Mouse (Mus musculus): ENCODE measurements around the gene Cbx4. TPM values are rescaled to one million over a fixed set of nuclear protein-coding genes. Genes with fewer than 3 reads are reported as not detected.

The Cbx4 gene
- polyA plus RNA-seq, 1 experiment from 2014 or later, result 16.5 TPM

DNA sequence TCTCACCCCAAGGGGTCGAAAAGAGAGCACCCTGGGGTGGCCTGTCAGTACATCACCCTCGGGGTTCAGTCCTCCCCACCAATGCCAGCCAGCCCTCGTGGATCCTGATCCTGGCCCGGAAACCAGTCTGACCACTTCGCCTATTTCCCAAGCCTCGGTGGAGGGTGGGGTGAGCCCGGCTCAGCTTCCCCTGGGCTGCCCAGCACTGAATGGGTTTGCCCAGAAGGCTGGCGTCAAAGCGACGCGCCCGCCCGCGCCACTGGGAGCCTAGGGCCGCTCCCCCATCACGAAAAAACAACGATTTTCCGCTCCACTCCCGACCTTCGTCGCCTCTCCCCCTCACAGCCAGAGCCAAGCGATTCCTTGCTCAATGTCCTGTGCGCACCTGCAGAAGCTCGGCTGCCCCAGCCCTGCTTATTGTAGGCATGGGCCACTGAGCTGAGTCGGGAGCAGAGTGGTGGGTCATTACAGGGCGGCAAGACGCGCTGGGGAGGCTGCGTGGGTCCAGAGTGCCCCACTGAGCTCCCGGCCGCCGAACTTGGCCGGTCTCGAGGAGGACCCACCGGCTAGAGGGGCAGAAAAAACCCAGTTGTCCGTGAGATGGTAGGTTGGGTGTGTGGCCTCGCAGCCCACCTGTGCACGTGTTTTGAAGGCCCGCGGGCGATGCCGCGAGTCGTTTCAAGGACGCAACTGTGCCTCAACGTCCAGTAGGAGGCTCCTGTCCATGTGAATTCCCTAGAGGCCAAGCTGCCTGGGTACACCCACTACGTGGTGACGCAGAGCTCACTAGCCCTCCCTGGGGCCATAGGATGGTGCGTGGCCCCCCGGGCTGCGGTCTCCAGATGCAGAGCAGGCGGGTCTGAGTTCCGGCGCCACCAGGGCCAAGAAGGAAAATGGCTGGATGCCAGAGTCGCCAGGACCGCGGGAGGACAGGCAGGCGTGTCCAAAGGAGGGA, 27.7 kb downstream of the Cbx4 start:
- H3K9ac ChIP-seq (replicated peaks), result peak overlapping the region; percentile 6; the same call in 1 of the 2 replicates
- no peaks in the 10 kb centered on the region for H3K9me3 ChIP-seq
- no peaks in the 10 kb centered on the region for H3K36me3 ChIP-seq
- peaks cover 36% of the 10 kb centered on the region for H3K27me3 ChIP-seq
- H3K4me3 ChIP-seq, result peak overlapping the region; percentile 21
- no peak overlapping the region for H3K27ac ChIP-seq (replicated peaks)
- 3% methylated on average over 58 of the region's 58 CpGs for WGBS
- H3K4me1 ChIP-seq, result peaks cover 48% of the 10 kb centered on the region
- H3K4me2 ChIP-seq (replicated peaks), result peak overlapping the region; percentile 30
- ATAC-seq (replicated peaks), result no peak

GRCm38 (mm10) chr11:119057291-119057690, 28.7 kb downstream of the Cbx4 start:
- peak overlapping the region; percentile 79 for H3K9ac ChIP-seq (replicated peaks)
- H3K4me2 ChIP-seq (replicated peaks), result peak overlapping the region; percentile 95
- ATAC-seq (replicated peaks), result no peak
- 3% methylated on average over 9 of the region's 9 CpGs for WGBS
- peaks cover 57% of the 10 kb centered on the region for H3K4me1 ChIP-seq
- no peaks in the 10 kb centered on the region for H3K36me3 ChIP-seq
- no peaks in the 10 kb centered on the region for H3K9me3 ChIP-seq
- peak overlapping the region; percentile 81; the same call in 1 of the 2 replicates for H3K27ac ChIP-seq (replicated peaks)
- peaks cover 39% of the 10 kb centered on the region for H3K27me3 ChIP-seq
- H3K4me3 ChIP-seq, result peak overlapping the region; percentile 57

DNA sequence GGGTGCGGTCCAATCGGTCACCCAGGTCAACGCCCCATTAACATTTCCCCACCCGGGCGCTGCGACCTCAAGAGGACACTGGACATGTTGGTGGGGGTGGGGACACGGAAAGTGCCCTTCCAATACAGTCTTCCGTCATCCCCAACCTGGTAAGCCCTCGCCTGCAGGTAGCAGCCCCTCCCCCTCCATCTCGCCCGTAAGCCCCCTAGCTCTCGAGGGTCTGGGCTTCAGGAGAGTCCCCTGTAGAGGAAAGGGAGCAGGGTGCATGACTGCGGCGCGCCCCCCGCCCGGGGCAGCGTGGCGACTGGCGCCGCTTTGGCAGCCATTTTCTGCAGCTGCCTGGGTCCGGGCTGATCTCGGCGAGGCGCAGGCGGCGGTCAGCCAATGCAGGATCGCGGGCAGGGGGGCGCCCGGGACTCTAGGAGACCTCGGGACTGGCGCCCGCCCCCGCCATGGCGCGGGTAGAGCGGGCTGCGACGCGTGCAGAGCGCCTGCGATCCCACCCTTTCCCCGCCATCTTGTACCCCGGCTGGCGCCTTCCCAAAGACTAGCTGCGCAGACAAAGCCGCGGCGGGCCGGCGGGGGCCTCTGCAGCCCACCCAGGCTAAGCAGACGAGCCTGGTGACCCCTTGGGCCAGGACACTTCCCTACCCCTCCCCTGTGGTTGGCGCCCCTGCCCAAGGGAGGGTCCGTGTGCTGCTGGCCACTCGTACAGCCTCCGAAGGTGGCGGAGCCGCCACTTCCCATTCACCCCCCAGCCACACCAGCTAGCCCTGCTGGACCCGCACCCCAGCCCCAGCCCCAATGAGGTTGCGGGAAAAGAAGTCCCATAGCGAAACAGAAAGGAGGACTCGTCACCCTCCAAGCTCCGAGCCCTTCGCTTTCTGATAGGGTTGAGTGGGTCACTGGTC, 29.5 kb downstream of the Cbx4 start:
- Histone ChIP-seq H3K27me3 (peaks cover 46% of the 10 kb centered on the region), H3K36me3 (no peaks in the 10 kb centered on the region), H3K4me3 (peak overlapping the region; percentile 57), H3K4me2 (replicated peaks) (peak overlapping the region; percentile 95), H3K9ac (replicated peaks) (peak overlapping the region; percentile 79), H3K27ac (replicated peaks) (peak overlapping the region; percentile 81), H3K4me1 (peaks cover 60% of the 10 kb centered on the region), H3K9me3 (no peaks in the 10 kb centered on the region)
- ATAC-seq (replicated peaks), result no peak
- WGBS, result under 1% methylated on average over 62 of the region's 65 CpGs

GRCm38 (mm10) chr11:119055571-119056131, 30.4 kb downstream of the Cbx4 start:
- no peak overlapping the region for H3K27ac ChIP-seq (replicated peaks)
- H3K27me3 ChIP-seq, result peaks cover 55% of the 10 kb centered on the region
- no peak for ATAC-seq (replicated peaks)

DNA sequence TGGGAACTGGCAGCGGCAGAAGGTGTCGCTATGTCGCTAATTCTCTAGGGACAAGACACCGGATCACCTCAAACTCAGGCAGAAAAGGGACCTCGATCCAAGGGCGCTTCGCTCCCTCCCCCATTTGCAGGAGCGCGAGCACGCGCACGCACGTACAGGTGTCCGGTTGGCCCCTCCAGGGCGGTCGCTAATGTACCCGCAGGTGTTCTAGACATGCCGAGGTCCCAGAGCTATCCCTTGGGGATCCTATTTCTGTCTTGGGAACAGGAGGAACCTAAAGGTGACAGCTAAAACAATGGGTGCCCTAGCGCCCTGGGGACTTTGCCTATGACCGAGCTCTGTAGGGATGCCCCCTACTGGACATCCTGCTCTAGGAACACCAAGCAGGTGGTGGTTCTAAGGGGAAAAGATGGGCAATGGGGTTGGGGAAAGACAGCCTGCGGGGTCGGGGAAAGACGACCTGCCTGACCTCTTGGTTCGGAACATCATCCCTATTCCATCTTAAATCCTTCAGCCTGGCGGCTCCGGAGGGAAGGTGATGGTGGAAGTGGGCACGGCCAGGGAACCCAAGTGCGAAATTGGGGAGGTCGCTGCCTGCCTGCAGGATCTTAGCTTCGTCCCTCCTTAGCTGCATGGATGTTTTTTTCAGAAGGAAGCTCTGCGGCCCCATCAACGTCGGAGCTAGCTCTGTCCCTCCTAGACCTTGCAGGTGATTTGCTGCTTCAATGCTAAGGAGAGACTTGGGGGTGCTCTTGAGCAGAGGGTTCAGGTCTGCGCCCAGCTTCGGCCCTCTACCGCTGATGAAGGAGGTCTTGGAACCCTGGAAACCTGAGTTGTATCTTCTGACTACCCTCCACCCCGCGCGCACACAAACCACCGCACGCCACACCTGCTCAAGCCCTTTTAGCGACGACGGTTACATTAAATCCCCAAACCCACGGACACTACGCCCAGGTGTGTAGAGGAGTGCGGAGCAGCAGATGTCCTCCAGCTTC, 31.4 kb downstream of the Cbx4 start:
- Histone ChIP-seq H3K27me3 (peaks cover 56% of the 10 kb centered on the region), H3K27ac (replicated peaks) (peak overlapping the region; percentile 93), H3K36me3 (no peaks in the 10 kb centered on the region), H3K4me1 (peaks cover 60% of the 10 kb centered on the region), H3K9ac (replicated peaks) (peak overlapping the region; percentile 59), H3K4me2 (replicated peaks) (peak overlapping the region; percentile 95), H3K4me3 (peak overlapping the region; percentile 57), H3K9me3 (no peaks in the 10 kb centered on the region)
- WGBS, result 1% methylated on average over 47 of the region's 47 CpGs
- no peak for ATAC-seq (replicated peaks)

More at GRCm38 (mm10) chr11:119055571-119056131, 30.4 kb downstream of the Cbx4 start:
- H3K4me2 ChIP-seq (replicated peaks), result peak overlapping the region; percentile 95
- H3K4me1 ChIP-seq, result peaks cover 60% of the 10 kb centered on the region
- H3K9me3 ChIP-seq, result no peaks in the 10 kb centered on the region
- no peaks in the 10 kb centered on the region for H3K36me3 ChIP-seq
- 1% methylated on average over 32 of the region's 32 CpGs for whole genome bisulfite sequencing
- H3K4me3 ChIP-seq, result peak overlapping the region; percentile 57
- peak overlapping the region; percentile 79 for H3K9ac ChIP-seq (replicated peaks)

DNA sequence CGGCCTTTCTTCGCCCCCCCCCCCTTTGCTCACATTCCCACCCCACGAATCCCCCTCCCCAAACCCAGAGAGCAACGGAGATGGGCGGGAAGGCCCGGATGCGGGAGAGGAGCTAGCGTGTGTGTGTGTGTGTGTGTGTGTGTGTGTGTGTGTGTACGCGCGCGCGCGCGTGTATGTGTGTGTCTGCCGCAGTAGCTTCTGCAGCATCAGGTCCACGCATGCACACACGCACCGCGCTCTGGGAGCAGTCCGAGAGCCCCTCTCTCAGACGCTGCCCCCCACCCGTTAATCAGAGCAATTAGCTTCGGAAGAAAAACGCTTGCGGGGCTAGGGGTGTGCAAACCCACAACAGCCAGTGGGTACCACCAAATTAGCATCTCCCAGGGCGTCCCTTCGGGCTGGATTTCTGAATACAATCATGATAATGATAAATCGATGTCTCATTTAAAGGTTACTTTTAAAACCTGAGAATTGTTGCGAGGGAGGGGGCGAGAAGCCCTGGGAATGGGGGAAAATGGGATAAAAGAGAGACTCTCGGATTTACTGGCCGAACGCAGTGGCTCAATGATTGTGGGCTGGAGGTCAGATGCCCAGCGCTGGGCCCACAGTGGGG, 32.2 kb downstream of the Cbx4 start:
- Histone ChIP-seq H3K9me3 (no peaks in the 10 kb centered on the region), H3K4me2 (replicated peaks) (peak overlapping the region; percentile 95), H3K27ac (replicated peaks) (peak overlapping the region; percentile 93), H3K36me3 (no peaks in the 10 kb centered on the region), H3K4me3 (peak overlapping the region; percentile 57), H3K9ac (replicated peaks) (peak overlapping the region; percentile 59), H3K4me1 (peaks cover 60% of the 10 kb centered on the region), H3K27me3 (peaks cover 56% of the 10 kb centered on the region)
- WGBS, result under 1% methylated on average over 34 of the region's 35 CpGs
- peak; percentile 74 for ATAC-seq (replicated peaks)

DNA sequence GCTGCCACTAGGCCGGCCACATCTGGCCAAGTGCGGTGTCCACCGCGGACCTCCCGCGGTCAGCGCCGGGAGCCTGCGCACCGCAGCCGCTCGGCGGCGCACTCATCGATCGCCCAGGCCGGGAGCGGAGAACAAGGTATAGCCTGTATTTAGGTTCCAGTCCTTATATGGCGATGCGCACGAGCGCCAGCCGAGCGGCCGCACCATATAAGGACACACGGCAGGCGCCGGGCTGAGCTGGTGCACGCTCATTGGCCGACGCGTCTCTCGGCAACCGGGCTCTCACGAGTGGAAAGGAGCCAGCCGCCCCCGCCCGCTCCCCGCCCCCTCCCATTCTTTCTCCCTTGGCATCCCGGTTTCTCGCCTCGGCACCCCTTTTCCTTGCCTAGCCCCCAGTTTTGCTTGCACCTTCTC, 32.8 kb downstream of the Cbx4 start:
- peak; percentile 96 for ATAC-seq (replicated peaks)
- H3K36me3 ChIP-seq, result no peaks in the 10 kb centered on the region
- peaks cover 59% of the 10 kb centered on the region for H3K4me1 ChIP-seq
- peak overlapping the region; percentile 93 for H3K27ac ChIP-seq (replicated peaks)
- H3K9ac ChIP-seq (replicated peaks), result peak overlapping the region; percentile 59
- WGBS, result 0% methylated on average over 38 of the region's 42 CpGs
- H3K27me3 ChIP-seq, result peaks cover 56% of the 10 kb centered on the region
- no peaks in the 10 kb centered on the region for H3K9me3 ChIP-seq
- peak overlapping the region; percentile 95 for H3K4me2 ChIP-seq (replicated peaks)
- peak overlapping the region; percentile 57 for H3K4me3 ChIP-seq

GRCm38 (mm10) chr11:119052661-119053256, 33.3 kb downstream of the Cbx4 start:
- Histone ChIP-seq H3K36me3 (no peaks in the 10 kb centered on the region), H3K27me3 (peaks cover 56% of the 10 kb centered on the region), H3K9me3 (no peaks in the 10 kb centered on the region), H3K4me3 (peak overlapping the region; percentile 57), H3K9ac (replicated peaks) (peak overlapping the region; percentile 59), H3K4me1 (peaks cover 59% of the 10 kb centered on the region), H3K27ac (replicated peaks) (peak overlapping the region; percentile 93), H3K4me2 (replicated peaks) (peak overlapping the region; percentile 95)
- WGBS, result 3% methylated on average over 13 of the region's 13 CpGs
- ATAC-seq (replicated peaks), result no peak

DNA sequence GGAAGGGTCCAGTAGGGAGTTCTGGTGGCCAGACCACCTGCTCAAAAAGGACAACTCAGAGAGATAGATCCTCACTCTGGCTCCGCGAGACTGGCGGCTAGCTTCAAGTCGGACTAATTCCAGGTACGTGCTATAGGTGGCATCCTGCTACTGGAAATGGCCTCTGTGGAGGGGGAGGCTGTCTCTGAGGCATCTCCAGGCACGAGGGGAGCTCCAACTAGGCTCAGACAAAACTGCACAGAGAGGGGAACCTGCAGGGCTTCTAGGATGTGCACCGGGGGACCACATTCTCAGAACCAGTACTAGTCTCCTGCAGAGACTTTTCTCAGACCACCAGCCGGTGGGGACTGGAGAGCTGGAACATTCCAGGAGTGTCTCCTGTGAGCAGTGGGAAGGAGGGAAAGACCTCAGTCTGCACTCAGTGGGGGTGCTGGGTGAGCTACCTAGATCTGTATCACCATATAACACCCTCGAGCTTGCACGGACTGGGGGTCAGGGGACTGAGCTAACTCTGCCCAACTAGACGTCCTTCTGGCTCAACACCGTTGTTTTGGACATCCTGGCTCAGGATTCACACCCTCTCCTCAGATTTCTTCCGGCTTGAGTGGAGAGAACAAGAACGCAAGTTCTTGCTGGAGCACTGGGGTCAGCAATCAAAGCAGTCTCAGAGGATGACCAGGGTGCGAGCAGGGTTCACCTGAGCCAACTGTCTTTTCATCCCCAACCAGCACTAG, 33.9 kb downstream of the Cbx4 start:
- H3K9ac ChIP-seq (replicated peaks), result peak overlapping the region; percentile 59; the same call in 1 of the 2 replicates
- H3K9me3 ChIP-seq, result no peaks in the 10 kb centered on the region
- H3K27me3 ChIP-seq, result peaks cover 58% of the 10 kb centered on the region
- peak overlapping the region; percentile 95; the same call in 1 of the 2 replicates for H3K4me2 ChIP-seq (replicated peaks)
- peaks cover 57% of the 10 kb centered on the region for H3K4me1 ChIP-seq
- no peaks in the 10 kb centered on the region for H3K36me3 ChIP-seq
- WGBS, result 3% methylated on average over 15 of the region's 15 CpGs
- no peak for ATAC-seq (replicated peaks)
- H3K4me3 ChIP-seq, result no peak overlapping the region
- peak overlapping the region; percentile 93 for H3K27ac ChIP-seq (replicated peaks)

DNA sequence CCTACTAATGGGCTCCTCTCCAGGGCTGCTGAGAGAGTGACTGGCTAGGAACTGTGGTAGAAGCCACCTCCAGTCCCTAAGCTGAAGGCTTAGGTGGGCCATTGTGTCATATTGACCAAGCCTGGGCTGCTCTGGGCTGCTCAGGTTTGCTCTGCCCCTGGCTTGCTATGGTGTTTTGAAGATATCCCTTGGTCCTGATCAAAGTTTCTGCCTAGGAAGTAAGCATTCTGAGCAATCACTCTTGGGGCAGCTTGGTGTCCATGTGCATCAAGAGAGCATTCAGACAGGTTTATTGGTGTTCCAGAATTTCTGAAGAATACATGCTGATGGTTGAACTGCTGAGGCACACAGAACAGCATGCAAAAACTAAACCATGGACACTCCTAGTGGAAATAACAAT, 34.6 kb downstream of the Cbx4 start:
- no peak overlapping the region for H3K27ac ChIP-seq (replicated peaks)
- H3K4me1 ChIP-seq, result peaks cover 61% of the 10 kb centered on the region
- ATAC-seq (replicated peaks), result no peak
- no peaks in the 10 kb centered on the region for H3K36me3 ChIP-seq
- no peaks in the 10 kb centered on the region for H3K9me3 ChIP-seq
- H3K4me2 ChIP-seq (replicated peaks), result no peak overlapping the region
- peaks cover 65% of the 10 kb centered on the region for H3K27me3 ChIP-seq
- no peak overlapping the region for H3K9ac ChIP-seq (replicated peaks)
- H3K4me3 ChIP-seq, result no peak overlapping the region

Data from forebrain, embryonic 15.5 days (tissue).